Mouse (Mus musculus) inflammation-experienced regulatory T-cells (primary cell): ENCODE results near the gene Acot8. TPM values are rescaled to one million over a fixed set of nuclear protein-coding genes. Genes with fewer than 3 reads are reported as not detected.

ENCODE experiments used
- polyA plus RNA-seq, 2 experiments: library from polyadenylated mRNA; unstranded; fragments of 100-300 nt; shearing (Covaris generic); gene quantifications; one replicate each; pipeline ENCODE4 v1.2.1; 2017

The Acot8 gene
- polyA plus RNA-seq: 10 to 100 TPM; 29.7 to 34.5 TPM

DNA sequence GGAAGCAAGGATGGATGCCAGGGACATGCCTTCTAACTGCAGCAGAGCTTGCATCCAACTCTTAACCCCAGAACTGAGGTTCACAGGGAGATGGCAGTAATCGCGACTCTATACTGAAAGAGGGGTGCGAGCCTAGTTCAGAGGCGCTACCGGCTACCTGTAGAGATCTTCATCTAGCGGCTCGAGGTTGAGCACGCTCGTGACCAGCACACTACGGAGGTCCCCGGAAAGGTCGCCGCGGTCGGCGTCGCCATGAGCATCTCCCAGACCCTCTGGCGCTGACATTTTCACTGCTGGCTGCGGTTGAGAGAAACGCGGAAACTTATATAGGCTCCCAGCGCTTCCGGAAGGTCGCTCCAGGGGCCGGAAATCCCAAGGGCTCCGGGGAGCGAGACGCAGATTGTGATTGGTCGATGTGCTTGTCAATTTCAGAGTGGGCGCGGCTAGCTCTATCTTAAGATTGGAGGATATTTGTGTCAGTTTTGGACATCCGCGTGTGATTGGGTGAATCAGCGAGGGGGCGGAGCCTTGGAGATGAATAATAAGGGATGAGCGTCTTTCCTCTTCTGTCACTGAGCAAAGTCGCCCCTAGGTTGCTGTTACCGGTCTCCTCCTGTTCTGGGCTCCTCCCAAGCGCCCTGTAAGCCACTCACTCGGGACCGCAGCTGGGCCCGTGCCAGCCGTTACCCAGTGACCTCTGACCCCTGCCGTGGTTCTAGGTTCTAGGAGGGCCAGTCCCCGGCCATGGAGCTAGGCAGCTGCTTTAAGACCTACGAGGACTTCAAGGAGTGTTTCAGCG lies at the start of gene Acot8, which contains the start of gene Zswim3:
Acot8 (minus strand) TSS at position 350 of the 799 bp plus-strand sequence.
Zswim3 (plus strand) TSS at position 566 of the 799 bp plus-strand sequence.

DNA sequence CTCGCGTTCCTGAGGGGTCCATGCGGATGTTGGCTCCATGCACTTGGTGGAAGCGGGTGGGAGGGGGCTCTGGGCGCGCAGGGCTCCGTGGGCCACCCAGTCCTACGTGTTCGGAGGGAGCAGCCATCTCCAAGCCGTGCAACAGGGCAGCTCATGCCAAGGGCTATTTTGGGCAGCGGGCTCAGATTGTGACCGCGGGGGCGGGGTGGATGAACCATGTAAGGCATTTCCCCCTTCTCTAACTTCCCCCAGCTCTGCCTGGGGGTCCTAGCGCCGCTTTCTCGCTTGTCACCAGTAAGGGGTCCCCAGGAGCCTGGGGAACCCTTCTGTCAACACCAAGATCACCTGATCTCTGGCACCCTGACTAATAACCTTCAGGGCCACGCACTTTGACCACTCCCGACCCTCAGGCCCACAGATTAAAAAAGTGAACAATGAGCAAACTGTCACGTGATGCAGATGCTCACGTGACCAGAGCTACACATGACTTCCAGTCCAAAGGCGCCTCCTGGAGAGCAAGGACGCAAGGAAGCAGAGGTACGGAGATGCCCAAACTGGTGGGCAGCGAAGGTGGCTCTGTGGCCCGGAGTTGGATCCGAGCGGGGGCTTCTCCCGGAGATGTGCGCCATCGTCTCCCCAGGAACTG lies 28.8 kb upstream of the Acot8 start, which contains the start of gene Neurl2:
Neurl2 (minus strand) TSS at position 143 of the 646 bp plus-strand sequence.

GRCm38 (mm10) chr2:164832748-164833301 lies 28.1 kb upstream of the Acot8 start, which contains the start of gene Ctsa:
Gene Ctsa (plus strand): TSS chr2:164832873.

GRCm38 (mm10) chr2:164828437-164828836 lies 23.8 kb upstream of the Acot8 start, which contains the start of gene Spata25:
Gene Spata25 (minus strand): TSS chr2:164828537.

DNA sequence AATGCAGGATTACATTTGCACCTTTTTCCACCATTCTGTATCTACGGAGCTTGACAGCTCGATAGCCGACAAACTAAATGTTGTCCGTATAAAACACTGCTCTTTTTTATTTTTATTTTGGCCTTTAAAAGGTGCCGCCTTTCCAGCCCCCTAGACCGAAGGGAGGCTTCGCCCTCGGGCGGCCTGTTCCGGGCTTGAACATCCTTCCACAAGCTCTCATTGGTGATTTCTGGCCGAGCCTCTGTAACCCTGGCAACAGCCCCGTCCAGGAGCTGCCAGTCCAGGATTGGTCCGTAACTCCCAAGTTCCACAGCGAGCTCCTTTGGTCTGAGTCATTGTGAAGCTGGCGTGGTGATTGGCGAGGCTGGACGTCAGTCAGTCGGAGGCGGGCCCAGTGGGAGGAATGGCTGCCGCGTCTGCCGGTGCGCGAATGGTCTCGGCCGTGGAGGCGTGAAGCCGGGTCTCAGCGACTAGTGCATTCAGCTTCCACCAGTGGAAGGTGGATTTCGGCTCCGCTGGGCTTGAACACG lies 18.0 kb upstream of the Acot8 start, which contains the start of gene Zswim1:
Zswim1 (plus strand) TSS at position 51 of the 530 bp plus-strand sequence.

DNA sequence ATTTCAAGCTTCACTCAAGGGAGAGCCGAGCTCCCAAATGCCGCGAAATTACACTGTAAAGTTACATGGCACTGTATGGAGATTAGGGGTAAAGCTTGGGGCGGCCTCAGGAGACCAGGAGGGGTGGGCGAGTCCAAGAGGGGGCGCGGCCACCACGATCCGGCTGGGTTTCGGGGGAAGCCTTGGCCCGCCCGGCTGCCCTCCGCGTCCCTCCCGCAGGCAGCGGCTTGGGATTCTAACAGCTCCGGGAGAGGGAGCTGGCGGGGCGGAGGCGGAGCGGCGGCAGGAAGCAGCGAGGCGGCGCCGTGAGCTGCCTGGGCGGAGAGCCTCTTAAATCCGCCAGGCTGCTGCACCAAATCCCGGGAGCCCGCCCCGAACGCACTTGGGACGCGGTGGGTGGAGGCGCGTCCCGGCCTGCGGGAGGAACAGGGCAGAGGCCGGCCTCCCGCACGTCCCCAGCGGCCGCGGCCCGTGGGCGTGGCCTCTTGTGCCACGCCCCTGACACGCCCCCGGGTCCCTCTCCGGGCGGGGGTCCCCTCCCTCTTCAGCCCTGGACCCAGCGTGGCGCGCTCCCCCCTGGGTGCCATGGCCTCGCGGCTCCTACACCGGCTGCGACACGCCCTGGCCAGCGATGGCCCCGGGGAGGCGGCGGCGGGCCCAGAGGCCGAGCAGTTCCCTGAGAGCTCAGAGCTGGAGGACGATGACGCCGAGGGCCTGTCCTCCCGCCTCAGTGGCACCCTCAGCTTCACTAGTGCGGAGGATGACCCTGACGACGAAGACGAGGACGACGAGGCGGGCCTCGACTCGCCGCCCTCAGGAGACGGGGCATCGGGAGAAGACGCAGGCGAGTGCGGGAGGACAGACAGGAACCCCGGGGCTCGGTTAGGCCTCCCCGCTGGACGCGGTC lies 18.9 kb downstream of the Acot8 start, which contains the start of gene Snx21:
Snx21 (plus strand) TSS at position 343 of the 907 bp plus-strand sequence.

DNA sequence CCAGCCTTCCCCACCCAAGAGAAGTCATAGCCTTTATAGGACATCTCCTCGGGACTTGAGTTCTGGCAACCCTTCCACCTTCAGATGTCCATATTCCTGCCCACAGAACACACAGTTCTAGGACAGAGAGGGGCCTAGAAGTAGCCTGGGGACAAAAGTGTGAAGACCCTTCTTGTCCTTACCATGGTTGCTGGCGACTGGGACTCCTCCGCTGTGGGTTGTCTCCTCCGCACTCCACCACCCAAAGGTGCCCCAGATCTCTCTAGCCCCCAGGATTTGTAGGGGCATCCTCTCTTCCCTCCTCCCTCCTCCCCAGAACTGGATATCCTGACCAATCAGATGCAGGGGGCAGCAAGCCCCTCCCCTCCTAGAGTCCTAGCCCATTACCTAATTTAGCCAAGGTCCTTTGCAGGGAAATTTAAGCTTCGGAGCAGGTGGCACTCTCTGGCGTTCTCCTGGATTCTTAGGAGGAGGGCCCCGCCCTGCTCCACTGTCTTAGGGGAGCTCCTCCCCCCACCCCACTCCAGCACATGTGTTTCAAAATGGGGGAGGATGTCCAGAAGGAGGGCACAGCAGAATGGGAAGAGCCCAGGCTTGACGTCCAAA lies 25.1 kb downstream of the Acot8 start, which contains the start of gene Tnnc2:
Tnnc2 (minus strand) TSS at position 487 of the 606 bp plus-strand sequence.

GRCm38 (mm10) chr2:164769258-164770037 lies 35.2 kb downstream of the Acot8 start, which contains the start of gene Ube2c:
Gene Ube2c (plus strand): TSS chr2:164769898.

DNA sequence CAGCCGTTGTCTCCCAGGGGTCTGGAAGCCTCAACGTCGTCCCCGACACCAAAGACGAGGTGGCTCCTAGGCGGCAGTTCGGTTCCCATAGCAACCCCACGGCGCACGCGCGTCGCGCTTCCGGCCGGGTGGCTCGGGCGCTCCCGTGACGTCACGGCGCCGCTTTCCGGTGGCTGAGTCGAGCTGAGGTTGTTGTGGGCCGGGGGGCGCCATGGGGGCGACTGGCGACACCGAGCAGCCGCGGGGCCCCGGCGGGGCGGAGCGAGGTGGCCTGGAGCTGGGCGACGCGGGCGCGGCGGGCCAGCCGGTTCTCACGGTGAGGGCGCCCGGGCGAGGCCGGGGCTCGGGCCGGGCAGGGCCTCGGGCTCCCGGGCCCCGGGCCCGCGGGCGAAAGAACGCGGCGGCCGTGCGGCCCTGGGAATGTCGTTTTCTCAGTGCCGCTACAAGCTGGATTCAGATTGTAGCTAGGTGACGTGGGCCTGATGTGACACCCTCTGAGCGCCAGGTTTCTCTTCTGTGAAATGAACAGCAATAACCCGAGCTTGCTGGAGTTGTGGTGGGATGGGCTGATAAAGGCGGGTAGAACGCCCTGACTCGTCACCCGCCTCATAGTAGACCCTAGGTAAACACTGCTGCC lies 58.7 kb downstream of the Acot8 start, which contains the start of the genes Wfdc3 and Dnttip1:
Wfdc3 (minus strand) TSS at position 89 of the 637 bp plus-strand sequence.
Dnttip1 (plus strand) TSS at position 141 of the 637 bp plus-strand sequence.

Other genes with a start within 250 kb of the Acot8 start
- gene Wfdc2, start 242.5 kb downstream of the Acot8 start, polyA plus RNA-seq: 1 to 10 TPM in 1 of 2 experiments, not detected in 1; 3.3 TPM
- not detected for gene Spint3, start 231.4 kb downstream of the Acot8 start, polyA plus RNA-seq
- gene Wfdc6a, start 219.4 kb downstream of the Acot8 start, polyA plus RNA-seq: not detected
- not detected for gene Eppin, start 211.3 kb downstream of the Acot8 start, polyA plus RNA-seq
- 1 to 10 TPM in 1 of 2 experiments, not detected in 1; 3.0 TPM for gene Wfdc6b, start 191.4 kb downstream of the Acot8 start, polyA plus RNA-seq
- gene Wfdc8, start 191.3 kb downstream of the Acot8 start, polyA plus RNA-seq: 1 to 10 TPM in 1 of 2 experiments, not detected in 1; 1.6 TPM
- not detected for gene Wfdc16, start 166.1 kb downstream of the Acot8 start, polyA plus RNA-seq
- gene Wfdc10, start 148.8 kb downstream of the Acot8 start, polyA plus RNA-seq: under 1 TPM in 1 of 2 experiments, not detected in 1; 0.88 TPM
- gene Wfdc9, start 148.3 kb downstream of the Acot8 start, polyA plus RNA-seq: 1 to 10 TPM in 1 of 2 experiments, under 1 TPM in 1; 0.51 to 1.6 TPM
- not detected for gene Wfdc11, start 130.8 kb downstream of the Acot8 start, polyA plus RNA-seq
- gene Wfdc13, start 119.8 kb downstream of the Acot8 start, polyA plus RNA-seq: not detected
- not detected for gene Spint4, start 106.4 kb downstream of the Acot8 start, polyA plus RNA-seq
- not detected for gene Spint5, start 89.6 kb downstream of the Acot8 start, polyA plus RNA-seq
- 1 to 10 TPM in 1 of 2 experiments, under 1 TPM in 1; 0.20 to 2.9 TPM for gene Wfdc3, start 59.0 kb downstream of the Acot8 start, polyA plus RNA-seq
- 10 to 100 TPM; 61.3 to 61.5 TPM for gene Dnttip1, start 58.9 kb downstream of the Acot8 start, polyA plus RNA-seq
- gene Ube2c, start 35.0 kb downstream of the Acot8 start, polyA plus RNA-seq: 1 to 10 TPM; 1.7 to 2.9 TPM
- gene Tnnc2, start 24.9 kb downstream of the Acot8 start, polyA plus RNA-seq: not detected
- gene Snx21, start 19.1 kb downstream of the Acot8 start, polyA plus RNA-seq: 1 to 10 TPM; 8.2 to 9.8 TPM
- gene Zswim3, start 216 bp upstream of the Acot8 start, polyA plus RNA-seq: 10 to 100 TPM in 1 of 2 experiments, 1 to 10 TPM in 1; 8.2 to 11.0 TPM
- 10 to 100 TPM; 19.3 to 20.7 TPM for gene Zswim1, start 17.8 kb upstream of the Acot8 start, polyA plus RNA-seq
- gene Spata25, start 23.7 kb upstream of the Acot8 start, polyA plus RNA-seq: not detected
- gene Ctsa, start 28.0 kb upstream of the Acot8 start, polyA plus RNA-seq: 100 to 1,000 TPM; 179 to 196 TPM
- 1 to 10 TPM; 1.3 to 2.8 TPM for gene Neurl2, start 28.6 kb upstream of the Acot8 start, polyA plus RNA-seq
- gene Pltp, start 52.8 kb upstream of the Acot8 start, polyA plus RNA-seq: 1 to 10 TPM in 1 of 2 experiments, under 1 TPM in 1; 0.52 to 9.3 TPM
- gene Pcif1, start 74.4 kb upstream of the Acot8 start, polyA plus RNA-seq: 100 to 1,000 TPM; 109 to 125 TPM
- 10 to 100 TPM; 35.0 to 36.2 TPM for gene Zfp335, start 106.9 kb upstream of the Acot8 start, polyA plus RNA-seq
- gene Mmp9, start 135.9 kb upstream of the Acot8 start, polyA plus RNA-seq: 1 to 10 TPM; 3.2 to 8.8 TPM
- 1 to 10 TPM in 1 of 2 experiments, under 1 TPM in 1; 0.12 to 1.2 TPM for gene Slc12a5, start 155.9 kb upstream of the Acot8 start, polyA plus RNA-seq
- 10 to 100 TPM; 49.9 to 58.0 TPM for gene Ncoa5, start 230.0 kb upstream of the Acot8 start, polyA plus RNA-seq